8 mouse cellular contexts compared by ENCODE assay signal in genomic region chr9:20971751-20972140, GRCm38 (mm10). TPM values are rescaled to one million over a fixed set of nuclear protein-coding genes. Genes with fewer than 3 reads are reported as not detected.
DNase-seq lines count a peak whose midpoint lies in the region; ATAC-seq and TF ChIP-seq lines count a peak whose summit lies in the region.

No protein-coding gene starts in this region.

- no peak overlapping the region for H3K4me3 ChIP-seq in kidney, adult 2 months (ENCODE audit: insufficient read depth, low read depth, low read length)
- peak overlapping the region; percentile 90 for H3K4me3 ChIP-seq in embryonic facial prominence, embryonic 13.5 days

- peak overlapping the region; percentile 26; the same call in 1 of the 2 replicates for H3K27ac ChIP-seq in kidney, adult 2 months (ENCODE audit: insufficient read depth, low read depth, low read length)
- H3K27ac ChIP-seq in embryonic facial prominence, embryonic 13.5 days = peak overlapping the region; percentile 99

- H3K9ac ChIP-seq in embryonic facial prominence, embryonic 13.5 days = peak overlapping the region; percentile 72

- H3K4me2 ChIP-seq in embryonic facial prominence, embryonic 13.5 days = peak overlapping the region; percentile 90

- peak; percentile 74 for ATAC-seq in embryonic facial prominence, embryonic 13.5 days (ENCODE audit: insufficient number of reproducible peaks, insufficient read depth, low FRiP score, low TSS enrichment, low read depth)

- 60% methylated on average over 7 of the region's 7 CpGs for WGBS in kidney, adult 2 months
- WGBS in embryonic facial prominence, embryonic 13.5 days = 16% methylated on average over 7 of the region's 7 CpGs

- no peak for TF ChIP-seq CTCF in kidney, adult 2 months (conservative IDR thresholded peaks at IDR 0.05; ENCODE audit: insufficient read depth, insufficient read length, low read depth, low read length)

- no peak for TF ChIP-seq POLR2A in kidney, adult 2 months (IDR thresholded peaks at IDR 0.05; ENCODE audit: low read depth, low read length)

- no peaks in the 10 kb centered on the region for H3K27me3 ChIP-seq in kidney, adult 2 months (replicated peaks; ENCODE audit: control insufficient read depth, insufficient read depth, low read length)
- no peaks in the 10 kb centered on the region for H3K27me3 ChIP-seq in embryonic facial prominence, embryonic 13.5 days

- no peaks in the 10 kb centered on the region for H3K9me3 ChIP-seq in embryonic facial prominence, embryonic 13.5 days

- H3K4me1 ChIP-seq in kidney, adult 2 months (ENCODE audit: control insufficient read depth, insufficient read depth, low read length) = no peaks in the 10 kb centered on the region
- peaks cover 52% of the 10 kb centered on the region for H3K4me1 ChIP-seq in embryonic facial prominence, embryonic 13.5 days

- no peaks in the 10 kb centered on the region for H3K36me3 ChIP-seq in kidney, adult 2 months (ENCODE audit: control insufficient read depth, insufficient read depth, low read length)
- H3K36me3 ChIP-seq in embryonic facial prominence, embryonic 13.5 days = peaks cover 39% of the 10 kb centered on the region

- no peak for DNase-seq in kidney, adult 2 months
- DNase-seq in kidney, adult 8-10 months = no peak
- peak; percentile 42 to 57 for DNase-seq in heart, postnatal 36 days
- DNase-seq in lung, postnatal 4 days = peak; percentile 63 to 87
- DNase-seq in adrenal gland, postnatal 25 days = no peak
- no peak for DNase-seq in adrenal gland, adult 2 months
- no peak for DNase-seq in natural killer cell, adult 2 months (ENCODE audit: low spot score in 2 of 2)

- intact Hi-C loops in heart, postnatal 36 days (cut with DNase I) = no loop called here

RNA-seq across cellular contexts. Expression of gene S1pr2, which starts 4.8 kb away (rescaled TPM):
- 3.5 and 4.0 TPM in 2 replicates for polyA plus RNA-seq in kidney, adult 2 months (2012; rRNA removed)
- 67.8 and 71.5 TPM in 2 replicates for polyA plus RNA-seq in embryonic facial prominence, embryonic 13.5 days (2015; fragmentation: Nextera tagmentation; extraction: Ambion mirVana)
- 1 to 10 TPM; 3.9 to 5.1 TPM for total RNA-seq in heart, postnatal 36 days (2021)
- 16.2 and 16.9 TPM in 2 replicates for total RNA-seq in adrenal gland, postnatal 25 days (2021)
- total RNA-seq in adrenal gland, adult 2 months (2021) = 10 to 100 TPM; 20.4 to 26.6 TPM
- 14.8 and 15.7 TPM in 2 replicates for polyA plus RNA-seq in adrenal gland, adult 2 months (2012; rRNA removed)

RNA-seq across cellular contexts. Expression of gene Dnmt1, which starts 12.1 kb away (rescaled TPM):
- polyA plus RNA-seq in kidney, adult 2 months (2012; rRNA removed) = 12.1 and 12.5 TPM in 2 replicates
- polyA plus RNA-seq in embryonic facial prominence, embryonic 13.5 days (2015; fragmentation: Nextera tagmentation; extraction: Ambion mirVana) = 102 and 109 TPM in 2 replicates
- total RNA-seq in heart, postnatal 36 days (2021) = 10 to 100 TPM; 13.0 to 13.6 TPM
- 61.3 and 68.1 TPM in 2 replicates for total RNA-seq in adrenal gland, postnatal 25 days (2021)
- 10 to 100 TPM; 43.0 to 44.0 TPM for total RNA-seq in adrenal gland, adult 2 months (2021)
- polyA plus RNA-seq in adrenal gland, adult 2 months (2012; rRNA removed) = 29.6 and 29.8 TPM in 2 replicates

RNA-seq across cellular contexts. Expression of gene Mrpl4, which starts 30.8 kb away (rescaled TPM):
- 175 and 213 TPM in 2 replicates for polyA plus RNA-seq in kidney, adult 2 months (2012; rRNA removed)
- polyA plus RNA-seq in embryonic facial prominence, embryonic 13.5 days (2015; fragmentation: Nextera tagmentation; extraction: Ambion mirVana) = 142 TPM in 2 replicates
- 100 to 1,000 TPM; 139 to 148 TPM for total RNA-seq in heart, postnatal 36 days (2021)
- 113 and 122 TPM in 2 replicates for total RNA-seq in adrenal gland, postnatal 25 days (2021)
- 100 to 1,000 TPM; 120 to 130 TPM for total RNA-seq in adrenal gland, adult 2 months (2021)
- 245 and 270 TPM in 2 replicates for polyA plus RNA-seq in adrenal gland, adult 2 months (2012; rRNA removed)

RNA-seq across cellular contexts. Expression of gene Icam1, which starts 44.0 kb away (rescaled TPM):
- 23.4 and 25.9 TPM in 2 replicates for polyA plus RNA-seq in kidney, adult 2 months (2012; rRNA removed)
- polyA plus RNA-seq in embryonic facial prominence, embryonic 13.5 days (2015; fragmentation: Nextera tagmentation; extraction: Ambion mirVana) = 13.4 and 15.4 TPM in 2 replicates
- total RNA-seq in heart, postnatal 36 days (2021) = 1 to 10 TPM; 8.5 to 9.9 TPM
- 6.5 and 8.9 TPM in 2 replicates for total RNA-seq in adrenal gland, postnatal 25 days (2021)
- 10 to 100 TPM; 10.8 to 19.1 TPM for total RNA-seq in adrenal gland, adult 2 months (2021)
- polyA plus RNA-seq in adrenal gland, adult 2 months (2012; rRNA removed) = 7.5 and 8.3 TPM in 2 replicates

RNA-seq across cellular contexts. Expression of gene Icam4, which starts 57.4 kb away (rescaled TPM):
- 1.2 and 1.4 TPM in 2 replicates for polyA plus RNA-seq in kidney, adult 2 months (2012; rRNA removed)
- polyA plus RNA-seq in embryonic facial prominence, embryonic 13.5 days (2015; fragmentation: Nextera tagmentation; extraction: Ambion mirVana) = 0.27 and 2.6 TPM in 2 replicates
- total RNA-seq in heart, postnatal 36 days (2021) = 1 to 10 TPM in 1 of 2 experiments, under 1 TPM in 1; 0.65 to 1.1 TPM
- total RNA-seq in adrenal gland, postnatal 25 days (2021) = 1.6 and 1.9 TPM in 2 replicates
- 1 to 10 TPM; 1.1 to 5.1 TPM for total RNA-seq in adrenal gland, adult 2 months (2021)
- 1.9 and 2.7 TPM in 2 replicates for polyA plus RNA-seq in adrenal gland, adult 2 months (2012; rRNA removed)

Comparison
In these comparisons a context has a peak if more than half of its experiments do, and no peak if none do; other contexts are left out.
1. DNase-seq: peak in heart, postnatal 36 days (2 of 2) and lung, postnatal 4 days (2 of 2); none in kidney, adult 2 months (single experiment), kidney, adult 8-10 months (0 of 2), adrenal gland, postnatal 25 days (single experiment), adrenal gland, adult 2 months (single experiment) and natural killer cell, adult 2 months (0 of 2).